Mouse (Mus musculus) hindbrain, embryonic 13.5 days (tissue): ENCODE measurements around the gene Arsg. TPM values are rescaled to one million over a fixed set of nuclear protein-coding genes. Genes with fewer than 3 reads are reported as not detected.

ENCODE experiments used
- ATAC-seq: fragments of 200-750 bp; cut with Nextera tagmentation; 2 replicates; pipeline ENCODE4 v1.8.0; 2017; ENCODE audit warnings: moderate TSS enrichment; ENCODE audit not compliant: low FRiP score
- H3K27ac ChIP-seq: fragments of 300-500 bp; sonication (generic); 2 replicates; pipeline ENCODE4 v1.5.1; 2015; ENCODE audit warnings: inconsistent platforms, mild to moderate bottlenecking, moderate library complexity
- H3K27me3 ChIP-seq: fragments of 300-500 bp; sonication (generic); 2 replicates; pipeline ENCODE4 v1.6.1; 2015; ENCODE audit warnings: mild to moderate bottlenecking, inconsistent platforms
- H3K36me3 ChIP-seq: fragments of 300-500 bp; sonication (generic); 2 replicates; pipeline ENCODE4 v1.6.1; 2015; ENCODE audit warnings: mild to moderate bottlenecking, inconsistent platforms
- H3K4me1 ChIP-seq: fragments of 300-500 bp; sonication (generic); replicated peaks from 2 replicates; pipeline ENCODE4 v1.6.1; 2015; ENCODE audit warnings: inconsistent platforms
- H3K4me2 ChIP-seq: fragments of 300-500 bp; sonication (generic); 2 replicates; pipeline ENCODE4 v1.6.1; 2015; ENCODE audit warnings: inconsistent platforms, mild to moderate bottlenecking, moderate library complexity
- H3K4me3 ChIP-seq: fragments of 300-500 bp; sonication (generic); 2 replicates; pipeline ENCODE4 v1.5.1; 2015; ENCODE audit warnings: mild to moderate bottlenecking, inconsistent platforms
- H3K9ac ChIP-seq: fragments of 300-500 bp; sonication (generic); 2 replicates; pipeline ENCODE4 v1.6.1; 2015; ENCODE audit warnings: mild to moderate bottlenecking, inconsistent platforms
- H3K9me3 ChIP-seq: fragments of 300-500 bp; sonication (generic); 2 replicates; pipeline ENCODE4 v1.6.1; 2016; ENCODE audit warnings: inconsistent platforms
- WGBS: fragments of 180-500 bp; shearing (Covaris S2); methylation state at CpG from one replicate; pipeline ENCODE4 v1.1.7; 2015; 5-methylcytosine and 5-hydroxymethylcytosine counted together
- polyA plus RNA-seq: library from polyadenylated mRNA; unstranded; fragments of >200 nt; fragmentation: Nextera tagmentation; extraction: Ambion mirVana; gene quantifications from 2 replicates; pipeline ENCODE4 v1.2.1, GENCODE M21; 2015

Gene Arsg
- 5.0 and 8.9 TPM in 2 replicates for polyA plus RNA-seq

DNA sequence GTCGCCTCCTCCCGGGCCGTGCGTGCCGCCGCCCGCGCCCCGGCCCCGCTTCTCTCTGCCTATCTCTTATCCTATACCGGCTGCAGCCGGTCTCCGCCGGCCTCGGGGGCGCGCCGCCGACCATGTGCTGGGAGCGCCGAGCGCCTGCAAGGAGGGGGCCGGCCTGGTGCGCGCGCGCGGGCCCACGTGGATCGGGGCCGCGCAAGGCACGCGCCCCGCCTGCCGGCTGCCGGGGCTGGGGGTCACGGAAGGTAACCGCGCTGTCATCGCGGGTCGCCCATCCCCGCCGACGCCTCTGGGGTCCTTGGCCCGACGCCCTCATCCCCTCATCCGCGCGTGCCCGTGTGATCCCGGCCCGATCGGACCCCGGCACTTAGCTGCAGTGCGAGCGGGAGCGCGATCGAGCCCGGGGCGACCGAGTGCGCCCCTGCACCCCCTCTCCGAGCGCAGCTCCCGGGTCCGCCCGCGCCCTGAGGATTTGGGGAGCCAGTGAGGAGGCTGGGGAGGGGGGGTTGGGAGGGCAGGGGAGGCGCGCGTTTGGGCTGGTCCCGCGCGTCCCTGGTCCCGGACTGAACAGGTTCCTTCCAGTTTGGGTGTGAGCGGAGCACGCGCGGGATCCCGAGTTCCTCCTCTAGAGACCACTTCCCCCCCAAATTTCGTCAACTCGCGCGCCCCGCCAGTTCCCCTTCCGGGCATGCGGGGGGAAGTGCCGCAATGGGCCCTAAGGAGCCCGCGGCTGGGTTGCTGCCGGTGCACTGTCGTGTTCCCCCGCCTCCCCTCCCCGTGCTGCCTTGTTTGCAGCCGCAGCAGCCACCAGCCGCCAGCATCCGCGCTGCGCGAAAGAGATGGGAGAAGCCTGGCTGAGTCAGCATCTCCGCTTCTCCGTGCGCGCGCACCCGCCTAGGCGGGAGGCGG, at the start of gene Arsg, which contains the start of gene Slc16a6:
Gene Arsg, plus strand, starts transcription at position 204 of the 915 bp plus-strand sequence.
Gene Slc16a6, minus strand, starts transcription at position 428 of the 915 bp plus-strand sequence.
- peaks cover 51% of the 10 kb centered on the region for H3K4me1 ChIP-seq
- peak; percentile 86 for ATAC-seq
- peak within 1 kb of the TSS; percentile 88 for H3K9ac ChIP-seq
- H3K4me3 ChIP-seq: peak within 1 kb of the TSS; percentile 71
- peak within 1 kb of the TSS; percentile 95 for H3K27ac ChIP-seq
- H3K27me3 ChIP-seq: peaks cover 16% of the 10 kb centered on the region; the same call in 1 of the 2 replicates
- H3K4me2 ChIP-seq: peak within 1 kb of the TSS; percentile 83
- no peaks in the 10 kb centered on the region for H3K9me3 ChIP-seq
- 1% methylated on average over 102 of the region's 111 CpGs for WGBS
- no peaks in the 10 kb centered on the region for H3K36me3 ChIP-seq

DNA sequence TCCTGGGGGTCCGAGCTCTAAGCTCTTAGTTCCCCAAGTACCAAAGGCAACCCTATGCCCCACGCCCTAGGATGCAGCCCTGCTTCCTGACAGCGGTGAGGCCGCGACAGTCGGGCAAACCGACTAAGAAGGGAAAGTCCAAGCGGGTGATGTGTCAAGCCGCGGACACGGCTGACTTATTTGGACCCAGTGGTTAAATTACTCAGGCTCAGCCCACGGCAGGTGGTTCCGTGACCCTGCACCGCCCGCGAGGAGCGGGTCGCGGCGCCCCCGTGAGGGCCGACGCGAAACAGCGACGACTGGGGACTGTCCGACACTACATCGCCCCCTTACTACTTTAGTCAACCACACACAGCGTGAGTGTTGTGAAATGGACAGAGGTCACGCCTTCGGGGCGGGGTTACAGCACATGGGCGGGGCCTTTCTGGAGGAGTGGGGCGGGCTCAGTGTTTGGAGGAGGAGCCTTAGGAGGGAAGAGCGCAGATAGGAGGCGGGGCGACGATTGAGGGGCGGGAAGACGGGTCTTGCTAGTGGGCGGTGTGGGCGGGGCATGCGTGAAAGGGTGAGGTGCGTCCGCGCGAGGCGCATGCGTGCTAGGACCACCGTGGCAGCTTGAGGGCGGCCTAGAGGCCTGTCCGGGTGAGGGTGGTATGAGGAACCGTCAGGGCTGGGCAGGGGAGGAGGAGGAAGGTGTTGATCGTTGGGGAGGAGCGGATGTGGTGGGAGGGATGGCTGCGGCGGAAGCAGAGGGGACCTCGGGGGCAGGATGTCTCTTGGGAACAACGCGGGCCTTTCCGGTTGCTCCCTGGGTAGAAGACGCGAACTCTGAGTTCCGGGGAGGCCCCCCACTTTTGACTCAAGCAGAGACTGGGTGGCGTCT, 47.5 kb upstream of the Arsg start, which contains the start of gene Amz2:
Gene Amz2, plus strand, starts transcription at position 555 of the 880 bp plus-strand sequence.
- peak within 1 kb of the TSS; percentile 86 for H3K9ac ChIP-seq
- under 1% methylated on average over 65 of the region's 65 CpGs for WGBS
- H3K27me3 ChIP-seq: no peaks in the 10 kb centered on the region
- peak within 1 kb of the TSS; percentile 90 for H3K27ac ChIP-seq
- H3K4me3 ChIP-seq: peak within 1 kb of the TSS; percentile 67
- peak within 1 kb of the TSS; percentile 68 for H3K4me2 ChIP-seq
- H3K36me3 ChIP-seq: peaks cover 23% of the 10 kb centered on the region
- no peaks in the 10 kb centered on the region for H3K9me3 ChIP-seq
- H3K4me1 ChIP-seq: peaks cover 15% of the 10 kb centered on the region
- peak; percentile 97 for ATAC-seq

- H3K9ac ChIP-seq: peak overlapping the region; percentile 86
- 0% methylated on average over 11 of the region's 11 CpGs for whole genome bisulfite sequencing
- peaks cover 29% of the 10 kb centered on the region for H3K36me3 ChIP-seq
- peak overlapping the region; percentile 90 for H3K27ac ChIP-seq
- H3K27me3 ChIP-seq: no peaks in the 10 kb centered on the region
- H3K4me1 ChIP-seq: peaks cover 16% of the 10 kb centered on the region
- H3K4me3 ChIP-seq: peak overlapping the region; percentile 67
- no peaks in the 10 kb centered on the region for H3K9me3 ChIP-seq
- peak overlapping the region; percentile 68 for H3K4me2 ChIP-seq
- ATAC-seq: no peak
Observed at GRCm38 (mm10) chr11:109426272-109426586, 46.9 kb upstream of the Arsg start.

- Histone ChIP-seq H3K27ac (no peak overlapping the region), H3K9ac (0 out of 2 replicates have a peak overlapping the region, but pooled peaks have one; percentile 86), H3K4me3 (no peak overlapping the region), H3K4me2 (peak overlapping the region; percentile 68), H3K27me3 (no peaks in the 10 kb centered on the region), H3K4me1 (peaks cover 20% of the 10 kb centered on the region), H3K36me3 (peaks cover 38% of the 10 kb centered on the region), H3K9me3 (no peaks in the 10 kb centered on the region)
- no peak for ATAC-seq
- 94% methylated on average over 5 of the region's 5 CpGs for WGBS
Observed at GRCm38 (mm10) chr11:109427353-109427752, 45.8 kb upstream of the Arsg start.

DNA sequence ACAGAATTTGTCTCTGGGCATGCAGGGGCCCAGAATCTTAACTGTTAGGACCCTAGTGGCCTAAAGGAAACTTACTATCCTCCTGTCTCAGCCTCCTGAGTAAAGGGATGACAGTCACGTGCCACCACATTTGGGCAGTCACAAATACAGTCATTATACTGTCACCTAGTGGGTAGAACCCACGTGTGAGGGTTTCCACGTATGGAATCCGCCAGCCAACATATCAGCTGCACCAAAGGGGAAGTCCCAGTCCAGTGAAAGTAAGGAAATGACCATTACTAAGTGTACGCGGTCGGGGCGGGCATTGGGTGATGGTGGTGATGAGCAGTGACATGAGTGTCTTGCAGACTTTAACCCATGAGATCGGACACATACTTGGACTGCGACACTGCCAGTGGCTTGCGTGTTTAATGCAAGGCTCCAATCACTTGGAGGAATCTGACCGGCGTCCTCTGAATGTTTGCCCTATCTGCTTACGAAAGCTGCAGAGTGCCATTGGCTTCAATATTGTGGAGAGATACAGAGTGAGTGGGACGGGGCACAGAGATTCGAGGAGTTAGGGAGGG, 38.9 kb upstream of the Arsg start:
- Histone ChIP-seq H3K9me3 (no peaks in the 10 kb centered on the region), H3K27me3 (0 out of 2 replicates have a peak, but pooled peaks cover 2% of the 10 kb centered on the region), H3K36me3 (peaks cover 85% of the 10 kb centered on the region), H3K27ac (no peak overlapping the region), H3K9ac (no peak overlapping the region), H3K4me3 (no peak overlapping the region), H3K4me1 (peaks cover 8% of the 10 kb centered on the region; the same call in 1 of the 2 replicates), H3K4me2 (no peak overlapping the region)
- 96% methylated on average over 16 of the region's 16 CpGs for WGBS
- ATAC-seq: no peak

- Histone ChIP-seq H3K9me3 (no peaks in the 10 kb centered on the region), H3K27me3 (peaks cover 16% of the 10 kb centered on the region), H3K9ac (no peak overlapping the region), H3K27ac (no peak overlapping the region), H3K4me1 (peaks cover 16% of the 10 kb centered on the region), H3K4me3 (no peak overlapping the region), H3K36me3 (peaks cover 61% of the 10 kb centered on the region), H3K4me2 (no peak overlapping the region)
- ATAC-seq: no peak
- WGBS: 81% methylated on average over 7 of the region's 8 CpGs
Observed at GRCm38 (mm10) chr11:109436889-109437288, 36.3 kb upstream of the Arsg start.

DNA sequence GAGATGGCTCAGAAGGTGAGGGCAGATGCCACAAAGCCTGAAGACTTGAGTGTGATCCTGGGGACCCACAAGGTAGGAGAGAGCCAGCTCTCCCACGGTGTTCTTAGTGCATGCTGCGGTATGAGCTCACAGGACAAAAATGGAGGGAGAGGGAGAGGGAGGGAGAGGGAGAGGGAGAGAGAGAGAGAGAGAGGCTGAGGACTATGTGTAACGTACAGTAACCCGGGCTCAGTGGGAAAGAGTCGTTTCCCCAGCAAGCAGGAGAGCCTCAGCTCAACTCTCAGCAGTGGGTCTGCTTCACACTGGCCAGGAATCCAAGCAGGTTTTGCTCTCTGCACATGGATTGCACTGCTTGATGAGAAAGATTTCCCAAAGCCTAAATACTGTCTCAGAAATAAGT, 34.0 kb upstream of the Arsg start:
- Histone ChIP-seq H3K4me3 (no peak overlapping the region), H3K27ac (no peak overlapping the region), H3K36me3 (peaks cover 42% of the 10 kb centered on the region), H3K27me3 (peaks cover 16% of the 10 kb centered on the region), H3K4me2 (peak overlapping the region; percentile 70; the same call in 1 of the 2 replicates), H3K9me3 (no peaks in the 10 kb centered on the region), H3K4me1 (peaks cover 13% of the 10 kb centered on the region), H3K9ac (no peak overlapping the region)
- ATAC-seq: no peak; the same call in 1 of the 2 replicates
- 16% methylated on average over 5 of the region's 5 CpGs for WGBS

DNA sequence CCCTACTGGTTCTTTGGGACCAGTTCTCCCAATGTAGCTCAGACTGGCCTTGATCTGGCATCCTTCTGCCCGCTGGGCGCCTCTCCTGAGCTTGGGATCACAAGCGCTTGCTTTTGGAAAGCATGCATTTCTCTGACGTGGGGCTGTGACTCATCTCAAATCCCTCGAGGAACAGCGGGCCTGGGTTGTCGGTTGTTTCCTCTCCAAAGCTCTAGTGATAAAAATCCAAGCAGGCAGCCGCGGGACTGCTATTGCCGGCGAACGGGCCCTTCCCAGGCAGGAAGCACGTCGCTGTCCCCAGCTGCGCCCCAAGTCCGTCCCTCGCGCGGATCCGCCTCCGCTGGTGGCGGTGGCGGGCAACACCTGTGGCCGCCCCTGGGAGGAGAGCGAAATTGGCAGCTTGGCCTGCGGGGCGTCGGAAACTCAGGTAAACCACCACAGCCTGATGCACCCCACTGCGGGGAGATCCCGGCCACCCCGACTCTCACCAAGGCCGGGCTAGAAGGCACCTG, 33.3 kb upstream of the Arsg start:
- ATAC-seq: peak; percentile 60; the same call in 1 of the 2 replicates
- no peaks in the 10 kb centered on the region for H3K9me3 ChIP-seq
- peak overlapping the region; percentile 66 for H3K9ac ChIP-seq
- H3K4me3 ChIP-seq: peak overlapping the region; percentile 44
- H3K4me2 ChIP-seq: peak overlapping the region; percentile 70
- H3K36me3 ChIP-seq: peaks cover 35% of the 10 kb centered on the region
- H3K27ac ChIP-seq: no peak overlapping the region
- H3K4me1 ChIP-seq: peaks cover 13% of the 10 kb centered on the region
- peaks cover 16% of the 10 kb centered on the region for H3K27me3 ChIP-seq
- 2% methylated on average over 32 of the region's 32 CpGs for WGBS

- Histone ChIP-seq H3K4me1 (peaks cover 13% of the 10 kb centered on the region), H3K4me3 (peak overlapping the region; percentile 44), H3K9ac (no peak overlapping the region), H3K27me3 (peaks cover 16% of the 10 kb centered on the region), H3K4me2 (peak overlapping the region; percentile 70), H3K36me3 (peaks cover 28% of the 10 kb centered on the region), H3K27ac (no peak overlapping the region), H3K9me3 (no peaks in the 10 kb centered on the region)
- ATAC-seq: no peak
- 67% methylated on average over 4 of the region's 4 CpGs for WGBS
Observed at GRCm38 (mm10) chr11:109440641-109441040, 32.5 kb upstream of the Arsg start.

- WGBS: 57% methylated on average over 3 of the region's 3 CpGs
- no peak overlapping the region for H3K9ac ChIP-seq
- ATAC-seq: no peak
Observed at GRCm38 (mm10) chr11:109441119-109441518, 32.1 kb upstream of the Arsg start.

GRCm38 (mm10) chr11:109442166-109442730, 30.9 kb upstream of the Arsg start:
- ATAC-seq: no peak
- no peak overlapping the region for H3K4me3 ChIP-seq
- 61% methylated on average over 5 of the region's 5 CpGs for WGBS
- H3K36me3 ChIP-seq: peaks cover 13% of the 10 kb centered on the region
- no peak overlapping the region for H3K27ac ChIP-seq
- H3K4me1 ChIP-seq: peaks cover 13% of the 10 kb centered on the region
- H3K9me3 ChIP-seq: no peaks in the 10 kb centered on the region
- no peak overlapping the region for H3K4me2 ChIP-seq
- no peak overlapping the region for H3K9ac ChIP-seq
- peaks cover 16% of the 10 kb centered on the region for H3K27me3 ChIP-seq

More at GRCm38 (mm10) chr11:109441119-109441518, 32.1 kb upstream of the Arsg start:
- Histone ChIP-seq H3K4me1 (peaks cover 13% of the 10 kb centered on the region), H3K4me3 (no peak overlapping the region), H3K27ac (no peak overlapping the region), H3K27me3 (peaks cover 16% of the 10 kb centered on the region), H3K36me3 (peaks cover 24% of the 10 kb centered on the region), H3K9me3 (no peaks in the 10 kb centered on the region), H3K4me2 (no peak overlapping the region)
